Mouse (Mus musculus) kidney, embryonic 16.5 days (tissue): Measurements from ENCODE around the gene Teddm1b. TPM values are rescaled to one million over a fixed set of nuclear protein-coding genes. Genes with fewer than 3 reads are reported as not detected.
A peak's percentile ranks its signal among the peaks of the same experiment; 100 is the strongest.

Experiments used
- ATAC-seq: fragments of 200-750 bp; cut with Nextera tagmentation; 2 replicates; pipeline ENCODE4 v1.8.0; 2017; ENCODE audit warnings: moderate TSS enrichment; ENCODE audit not compliant: low FRiP score, low TSS enrichment
- H3K27ac ChIP-seq: fragments of 300-500 bp; sonication (generic); 2 replicates; pipeline ENCODE4 v1.5.1; 2014; ENCODE audit warnings: low read length
- H3K27me3 ChIP-seq: fragments of 300-500 bp; sonication (generic); 2 replicates; pipeline ENCODE4 v1.6.1; 2014; ENCODE audit warnings: low read length, control low read depth, mixed read lengths; ENCODE audit not compliant: insufficient read depth
- H3K36me3 ChIP-seq: fragments of 300-500 bp; sonication (generic); 2 replicates; pipeline ENCODE4 v1.6.1; 2014; ENCODE audit warnings: low read length, control low read depth, mixed read lengths; ENCODE audit not compliant: insufficient read depth
- H3K4me1 ChIP-seq: fragments of 300-500 bp; sonication (generic); 2 replicates; pipeline ENCODE4 v1.6.1; 2014; ENCODE audit warnings: low read length, control low read depth, mixed read lengths; ENCODE audit not compliant: insufficient read depth
- H3K4me2 ChIP-seq: fragments of 300-500 bp; sonication (generic); replicated peaks from 2 replicates; pipeline ENCODE4 v1.6.1; 2014; ENCODE audit warnings: low read depth, low read length
- H3K4me3 ChIP-seq: fragments of 300-500 bp; sonication (generic); 2 replicates; pipeline ENCODE4 v1.5.1; 2014; ENCODE audit warnings: mild to moderate bottlenecking, low read length
- H3K9ac ChIP-seq: fragments of 300-500 bp; sonication (generic); replicated peaks from 2 replicates; pipeline ENCODE4 v1.6.1; 2014; ENCODE audit warnings: low read length
- H3K9me3 ChIP-seq: fragments of 300-500 bp; sonication (generic); 2 replicates; pipeline ENCODE4 v1.6.1; 2016; ENCODE audit warnings: low read length, control low read depth
- WGBS: fragments of 180-500 bp; shearing (Covaris S2); extraction: QIAGEN DNeasy Blood & Tissue Kit; methylation state at CpG from one replicate; pipeline ENCODE4 v1.1.7; 2014; 5-methylcytosine and 5-hydroxymethylcytosine counted together
- polyA plus RNA-seq: library from polyadenylated mRNA; unstranded; fragments of >200 nt; fragmentation: Nextera tagmentation; extraction: Ambion mirVana; gene quantifications from 2 replicates; pipeline ENCODE4 v1.2.1, GENCODE M21; 2015

Teddm1b gene
- polyA plus RNA-seq, 1 experiment from 2014 or later, result 0.40 TPM

- Histone ChIP-seq H3K4me1 (no peaks in the 10 kb centered on the region), H3K9me3 (no peaks in the 10 kb centered on the region), H3K4me2 (no peak overlapping the region), H3K27me3 (no peaks in the 10 kb centered on the region), H3K27ac (no peak overlapping the region), H3K9ac (no peak overlapping the region), H3K4me3 (no peak overlapping the region), H3K36me3 (no peaks in the 10 kb centered on the region)
- peak; percentile 74; the same call in 1 of the 2 replicates for ATAC-seq
- WGBS, result 12% methylated on average over 17 of the region's 17 CpGs
Observed at GRCm38 (mm10) chr1:153886024-153886633, 12.0 kb downstream of the Teddm1b start.

GRCm38 (mm10) chr1:153890121-153890520, 16.0 kb downstream of the Teddm1b start:
- no peaks in the 10 kb centered on the region for H3K9me3 ChIP-seq
- no peak for ATAC-seq
- H3K4me2 ChIP-seq, result no peak overlapping the region
- H3K27ac ChIP-seq, result no peak overlapping the region
- no peak overlapping the region for H3K9ac ChIP-seq
- H3K4me1 ChIP-seq, result no peaks in the 10 kb centered on the region
- no peak overlapping the region for H3K4me3 ChIP-seq
- H3K36me3 ChIP-seq, result no peaks in the 10 kb centered on the region
- no peaks in the 10 kb centered on the region for H3K27me3 ChIP-seq
- 89% methylated on average over 10 of the region's 10 CpGs for WGBS

- no peak within 1 kb of the TSS for H3K4me3 ChIP-seq
- no peak within 1 kb of the TSS for H3K9ac ChIP-seq
- H3K4me1 ChIP-seq, result no peaks in the 10 kb centered on the region
- ATAC-seq, result no peak
- H3K9me3 ChIP-seq, result no peaks in the 10 kb centered on the region
- no peak within 1 kb of the TSS for H3K27ac ChIP-seq
- H3K27me3 ChIP-seq, result no peaks in the 10 kb centered on the region
- WGBS, result 40% methylated on average over 4 of the region's 4 CpGs
- no peak within 1 kb of the TSS for H3K4me2 ChIP-seq
- H3K36me3 ChIP-seq, result no peaks in the 10 kb centered on the region
Observed at GRCm38 (mm10) chr1:153891442-153891841, 17.3 kb downstream of the Teddm1b start, which contains the start of gene Teddm1a. Gene Teddm1a (plus strand): TSS chr1:153891742.

- WGBS, result 87% methylated on average over 2 of the region's 2 CpGs
- no peak for ATAC-seq
- no peak overlapping the region for H3K9ac ChIP-seq
Observed at GRCm38 (mm10) chr1:153893746-153894145, 19.6 kb downstream of the Teddm1b start.

DNA sequence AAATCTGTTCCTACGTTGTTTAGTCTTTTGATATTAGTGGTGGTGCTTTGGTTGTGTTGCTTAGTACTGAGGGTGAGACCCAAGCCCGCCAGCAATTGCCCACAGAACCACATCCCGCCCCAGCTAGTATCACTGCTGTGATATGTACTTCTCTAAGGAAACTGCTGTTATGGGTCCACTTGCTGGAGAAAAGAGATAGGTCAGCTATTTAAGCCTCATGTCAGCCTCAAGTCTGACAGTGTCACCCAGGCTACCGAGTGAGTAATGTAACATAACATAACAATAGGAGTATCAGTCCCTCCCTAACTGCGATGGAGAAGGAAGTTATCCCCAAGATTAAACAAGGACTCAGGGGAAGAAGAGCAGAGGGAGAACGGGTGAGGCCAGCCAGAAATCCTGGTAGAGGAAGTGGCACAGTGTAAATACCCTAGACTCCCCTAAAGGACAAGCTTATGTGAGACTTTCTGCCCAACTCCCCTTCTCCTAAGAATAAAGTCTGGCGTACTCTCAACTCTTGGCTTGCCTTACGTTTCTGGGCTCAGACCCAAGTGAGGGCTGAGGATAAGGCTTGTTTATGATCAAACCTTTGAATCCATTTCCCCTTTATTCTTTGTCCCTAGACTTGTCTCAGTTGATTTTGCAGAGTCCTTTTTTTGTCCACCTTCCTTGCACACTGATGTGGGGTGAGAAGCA, 20.2 kb downstream of the Teddm1b start:
- 63% methylated on average over 8 of the region's 8 CpGs for WGBS
- Histone ChIP-seq H3K27me3 (no peaks in the 10 kb centered on the region), H3K27ac (no peak overlapping the region), H3K36me3 (no peaks in the 10 kb centered on the region), H3K4me1 (no peaks in the 10 kb centered on the region), H3K4me3 (no peak overlapping the region), H3K9ac (no peak overlapping the region), H3K4me2 (no peak overlapping the region), H3K9me3 (no peaks in the 10 kb centered on the region)
- ATAC-seq, result no peak

More at GRCm38 (mm10) chr1:153893746-153894145, 19.6 kb downstream of the Teddm1b start:
- Histone ChIP-seq H3K4me1 (no peaks in the 10 kb centered on the region), H3K27me3 (no peaks in the 10 kb centered on the region), H3K36me3 (no peaks in the 10 kb centered on the region), H3K9me3 (no peaks in the 10 kb centered on the region), H3K4me3 (no peak overlapping the region), H3K27ac (no peak overlapping the region), H3K4me2 (no peak overlapping the region)

DNA sequence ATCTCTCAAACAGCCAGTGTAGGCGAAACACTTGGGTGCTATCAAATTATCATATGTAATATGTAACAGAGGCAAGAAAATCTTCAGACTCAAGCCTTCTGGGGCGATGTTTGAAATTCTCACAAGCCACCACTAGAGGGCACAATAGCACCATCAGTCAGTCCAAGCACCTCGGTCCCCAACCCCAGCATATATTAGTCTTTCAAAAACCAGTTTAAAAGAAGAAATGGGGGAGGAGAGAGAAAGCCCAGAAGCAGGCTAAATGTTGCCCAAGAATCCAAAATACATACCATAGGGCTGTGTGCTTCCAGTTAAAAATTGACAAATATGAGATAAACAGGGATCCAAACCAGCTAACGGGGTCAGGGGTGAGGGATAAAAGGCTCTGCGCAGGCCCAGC, 20.8 kb downstream of the Teddm1b start:
- Histone ChIP-seq H3K9ac (no peak overlapping the region), H3K4me3 (no peak overlapping the region), H3K27ac (no peak overlapping the region), H3K9me3 (no peaks in the 10 kb centered on the region), H3K4me1 (no peaks in the 10 kb centered on the region), H3K36me3 (no peaks in the 10 kb centered on the region), H3K27me3 (no peaks in the 10 kb centered on the region), H3K4me2 (no peak overlapping the region)
- ATAC-seq, result no peak
- WGBS, result 37% methylated on average over 5 of the region's 5 CpGs

DNA sequence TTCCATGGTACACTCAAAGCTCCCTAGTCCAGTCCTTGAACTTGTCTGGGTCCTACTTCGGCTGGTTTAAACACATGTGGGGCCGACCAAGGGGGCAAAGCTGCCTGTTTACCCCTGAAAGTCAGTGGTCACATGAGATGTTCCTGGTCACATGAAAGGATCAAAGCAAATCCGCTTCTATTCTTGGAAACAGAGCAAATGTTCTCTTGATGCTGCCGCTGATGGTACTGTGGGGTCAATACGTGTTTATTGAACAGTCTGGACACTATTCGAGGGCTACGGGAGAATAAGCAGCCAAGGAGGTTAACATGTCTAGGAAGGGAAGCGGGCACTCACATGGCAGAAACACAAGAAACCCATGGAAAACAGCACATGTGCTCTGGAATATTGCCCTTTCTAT, 23.1 kb downstream of the Teddm1b start:
- Histone ChIP-seq H3K4me2 (no peak overlapping the region), H3K27ac (no peak overlapping the region), H3K36me3 (no peaks in the 10 kb centered on the region), H3K9ac (no peak overlapping the region), H3K4me3 (no peak overlapping the region), H3K4me1 (peaks cover 12% of the 10 kb centered on the region), H3K27me3 (no peaks in the 10 kb centered on the region), H3K9me3 (no peaks in the 10 kb centered on the region)
- no peak for ATAC-seq
- WGBS, result 84% methylated on average over 8 of the region's 8 CpGs

DNA sequence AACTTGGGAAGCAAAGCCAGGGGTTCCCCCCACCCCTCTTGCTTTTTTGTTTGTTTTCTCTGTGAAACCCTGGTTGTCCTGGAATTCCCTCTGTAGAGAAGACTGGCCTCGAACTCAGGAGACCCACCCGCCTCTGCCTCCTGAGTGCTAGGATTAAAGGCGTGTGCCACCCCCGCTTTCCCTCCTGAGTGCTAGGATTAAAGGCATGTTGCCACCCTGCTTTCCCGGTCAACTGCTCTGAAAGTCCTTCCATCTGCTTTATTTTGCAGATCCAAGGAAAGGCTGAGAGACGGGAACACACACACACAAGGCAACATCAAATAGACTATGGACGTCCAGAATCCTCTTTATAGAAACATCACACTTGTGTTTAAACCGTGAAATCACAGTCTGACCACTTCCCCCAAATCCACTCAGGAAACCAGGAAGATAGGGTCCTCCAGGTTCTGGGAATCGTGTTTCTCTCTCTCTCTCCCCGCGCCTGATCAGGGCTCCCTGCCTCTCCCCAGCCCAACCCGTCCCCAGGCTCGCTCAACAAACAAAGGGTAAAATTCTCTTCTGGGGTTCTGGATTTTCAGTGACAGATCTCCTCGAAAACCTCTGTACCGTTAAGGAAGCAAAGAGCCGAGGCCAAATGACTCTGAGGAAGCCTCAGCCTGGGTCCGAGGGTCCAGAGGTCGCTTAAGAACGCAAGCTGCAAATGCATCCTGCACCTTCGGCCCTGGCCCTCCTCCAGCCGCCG, 25.0 kb downstream of the Teddm1b start:
- H3K36me3 ChIP-seq, result peaks cover 15% of the 10 kb centered on the region
- 19% methylated on average over 22 of the region's 22 CpGs for WGBS
- H3K9me3 ChIP-seq, result no peaks in the 10 kb centered on the region
- no peaks in the 10 kb centered on the region for H3K27me3 ChIP-seq
- H3K27ac ChIP-seq, result peak overlapping the region; percentile 87
- H3K4me3 ChIP-seq, result peak overlapping the region; percentile 86
- H3K9ac ChIP-seq, result peak overlapping the region; percentile 71
- peak; percentile 25 for ATAC-seq
- H3K4me2 ChIP-seq, result peak overlapping the region; percentile 84
- peaks cover 12% of the 10 kb centered on the region for H3K4me1 ChIP-seq

GRCm38 (mm10) chr1:153899731-153900380, 25.7 kb downstream of the Teddm1b start, which contains the start of the genes Glul and Teddm2:
Gene Glul (plus strand): TSS chr1:153899944.
Gene Teddm2 (minus strand): TSS chr1:153900228.
- peak within 1 kb of the TSS; percentile 89 for H3K9ac ChIP-seq
- peaks cover 12% of the 10 kb centered on the region for H3K4me1 ChIP-seq
- peak within 1 kb of the TSS; percentile 96 for H3K27ac ChIP-seq
- no peaks in the 10 kb centered on the region for H3K9me3 ChIP-seq
- WGBS, result 0% methylated on average over 47 of the region's 51 CpGs
- peak within 1 kb of the TSS; percentile 84 for H3K4me2 ChIP-seq
- peak within 1 kb of the TSS; percentile 86 for H3K4me3 ChIP-seq
- no peaks in the 10 kb centered on the region for H3K27me3 ChIP-seq
- peak; percentile 98 for ATAC-seq
- H3K36me3 ChIP-seq, result peaks cover 22% of the 10 kb centered on the region
